Mouse (Mus musculus): Measurements from ENCODE around the gene Trim63.

Trim63 gene

DNA sequence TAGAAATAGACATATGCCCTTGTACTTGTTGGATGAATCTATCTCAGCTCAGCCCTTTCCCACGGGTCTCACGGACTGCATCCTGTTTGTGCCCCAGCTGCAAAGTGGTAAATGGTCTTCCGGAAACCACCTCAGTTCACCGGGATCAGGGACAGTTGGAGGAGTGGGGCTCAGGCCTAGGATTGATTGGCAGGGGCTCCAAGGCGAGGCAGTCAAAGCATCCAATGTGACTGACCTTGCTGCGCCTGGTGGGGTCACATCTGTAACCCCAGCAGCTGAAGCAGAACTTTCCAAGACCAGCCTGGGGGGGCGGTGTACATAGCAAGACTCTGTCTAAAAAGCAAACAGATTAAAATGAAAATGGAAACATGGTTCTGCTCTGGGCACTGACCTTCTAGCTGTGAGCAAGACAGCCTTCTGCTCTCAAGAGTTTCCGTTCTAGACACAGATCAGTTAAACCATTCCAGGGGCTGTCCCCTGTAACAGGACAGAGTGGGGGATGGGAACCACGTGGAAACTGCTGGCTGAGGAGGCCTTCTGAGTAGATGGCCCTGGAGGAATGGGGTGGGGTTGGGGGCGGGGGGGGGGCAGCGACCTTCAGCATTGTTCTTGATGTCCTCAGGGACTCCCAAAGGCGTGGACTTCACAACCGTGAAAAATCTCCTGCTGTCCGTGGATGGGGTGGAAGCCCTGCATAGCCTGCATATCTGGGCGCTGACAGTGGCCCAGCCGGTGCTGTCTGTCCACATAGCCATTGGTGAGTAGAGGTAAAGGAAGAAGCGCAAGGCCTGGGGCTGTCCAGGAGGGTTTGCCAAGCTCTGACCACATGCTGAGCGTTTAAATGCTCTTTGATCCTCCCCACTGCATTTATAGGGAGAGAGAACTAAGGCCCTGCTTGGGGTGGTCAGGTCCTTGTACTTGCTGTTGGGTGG is 36.7 kb downstream of the Trim63 start:
- Histone ChIP-seq H3K9me3 (ENCODE audit: low read length) (no peaks in the 10 kb centered on the region), H3K36me3 (ENCODE audit: insufficient read depth, low read length) (peaks cover 38% of the 10 kb centered on the region), H3K27me3 (ENCODE audit: insufficient read depth, low read length) (no peaks in the 10 kb centered on the region), H3K4me3 (replicated peaks; ENCODE audit: low read length) (peak overlapping the region; percentile 50), H3K4me1 (replicated peaks; ENCODE audit: low read depth, low read length) (peaks cover 71% of the 10 kb centered on the region)
- TF ChIP-seq NANOG (IDR thresholded peaks at IDR 0.05; ENCODE audit: borderline replicate concordance, low read length): no peak
- TF ChIP-seq POU5F1 (IDR thresholded peaks at IDR 0.05; ENCODE audit: borderline replicate concordance, low read length): no peak
- TF ChIP-seq CTCF (conservative IDR thresholded peaks at IDR 0.05; ENCODE audit: low read length): no peak

- H3K9me3 ChIP-seq (ENCODE audit: low read length): no peaks in the 10 kb centered on the region
- H3K4me1 ChIP-seq (replicated peaks; ENCODE audit: low read depth, low read length): peaks cover 76% of the 10 kb centered on the region
- no peak for TF ChIP-seq CTCF (conservative IDR thresholded peaks at IDR 0.05; ENCODE audit: low read length)
- TF ChIP-seq NANOG (IDR thresholded peaks at IDR 0.05; ENCODE audit: borderline replicate concordance, low read length): no peak
- TF ChIP-seq POU5F1 (IDR thresholded peaks at IDR 0.05; ENCODE audit: borderline replicate concordance, low read length): no peak
Observed at GRCm38 (mm10) chr4:134352261-134352707, 37.4 kb downstream of the Trim63 start.

GRCm38 (mm10) chr4:134352929-134353328 is 38.0 kb downstream of the Trim63 start:
- Histone ChIP-seq H3K27me3 (ENCODE audit: insufficient read depth, low read length) (peaks cover 3% of the 10 kb centered on the region; the same call in 1 of the 2 replicates), H3K36me3 (ENCODE audit: insufficient read depth, low read length) (peaks cover 29% of the 10 kb centered on the region)

More at GRCm38 (mm10) chr4:134352261-134352707, 37.4 kb downstream of the Trim63 start:
- H3K36me3 ChIP-seq (ENCODE audit: insufficient read depth, low read length): peaks cover 35% of the 10 kb centered on the region
- peak overlapping the region; percentile 50 for H3K4me3 ChIP-seq (replicated peaks; ENCODE audit: low read length)
- H3K27me3 ChIP-seq (ENCODE audit: insufficient read depth, low read length): peaks cover 3% of the 10 kb centered on the region; the same call in 1 of the 2 replicates

GRCm38 (mm10) chr4:134353527-134354409 is 38.8 kb downstream of the Trim63 start:
- Histone ChIP-seq H3K27me3 (ENCODE audit: insufficient read depth, low read length) (peaks cover 3% of the 10 kb centered on the region; the same call in 1 of the 2 replicates), H3K4me3 (replicated peaks; ENCODE audit: low read length) (no peak overlapping the region), H3K9me3 (ENCODE audit: low read length) (no peaks in the 10 kb centered on the region), H3K4me1 (replicated peaks; ENCODE audit: low read depth, low read length) (peaks cover 79% of the 10 kb centered on the region), H3K36me3 (ENCODE audit: insufficient read depth, low read length) (peaks cover 20% of the 10 kb centered on the region)
- TF ChIP-seq CTCF (conservative IDR thresholded peaks at IDR 0.05; ENCODE audit: low read length) (no peak), NANOG (IDR thresholded peaks at IDR 0.05; ENCODE audit: borderline replicate concordance, low read length) (no peak)

More at GRCm38 (mm10) chr4:134352929-134353328, 38.0 kb downstream of the Trim63 start:
- TF ChIP-seq POU5F1 (IDR thresholded peaks at IDR 0.05; ENCODE audit: borderline replicate concordance, low read length) (no peak), CTCF (conservative IDR thresholded peaks at IDR 0.05; ENCODE audit: low read length) (no peak), NANOG (IDR thresholded peaks at IDR 0.05; ENCODE audit: borderline replicate concordance, low read length) (no peak)
- Histone ChIP-seq H3K4me3 (replicated peaks; ENCODE audit: low read length) (no peak overlapping the region), H3K9me3 (ENCODE audit: low read length) (no peaks in the 10 kb centered on the region), H3K4me1 (replicated peaks; ENCODE audit: low read depth, low read length) (peaks cover 81% of the 10 kb centered on the region)

GRCm38 (mm10) chr4:134355841-134356452 is 41.0 kb downstream of the Trim63 start:
- Histone ChIP-seq H3K4me3 (replicated peaks; ENCODE audit: low read length) (peak overlapping the region; percentile 41), H3K36me3 (ENCODE audit: insufficient read depth, low read length) (peaks cover 14% of the 10 kb centered on the region; the same call in 1 of the 2 replicates), H3K9me3 (ENCODE audit: low read length) (no peaks in the 10 kb centered on the region), H3K27me3 (ENCODE audit: insufficient read depth, low read length) (peaks cover 3% of the 10 kb centered on the region; the same call in 1 of the 2 replicates), H3K4me1 (replicated peaks; ENCODE audit: low read depth, low read length) (peaks cover 64% of the 10 kb centered on the region)
- TF ChIP-seq POU5F1 (IDR thresholded peaks at IDR 0.05; ENCODE audit: borderline replicate concordance, low read length) (no peak), NANOG (IDR thresholded peaks at IDR 0.05; ENCODE audit: borderline replicate concordance, low read length) (no peak), CTCF (conservative IDR thresholded peaks at IDR 0.05; ENCODE audit: low read length) (no peak)

- Histone ChIP-seq H3K36me3 (ENCODE audit: insufficient read depth, low read length) (peaks cover 14% of the 10 kb centered on the region; the same call in 1 of the 2 replicates), H3K4me3 (replicated peaks; ENCODE audit: low read length) (peak overlapping the region; percentile 41; the same call in 1 of the 2 replicates), H3K27me3 (ENCODE audit: insufficient read depth, low read length) (peaks cover 3% of the 10 kb centered on the region; the same call in 1 of the 2 replicates), H3K4me1 (replicated peaks; ENCODE audit: low read depth, low read length) (peaks cover 57% of the 10 kb centered on the region), H3K9me3 (ENCODE audit: low read length) (no peaks in the 10 kb centered on the region)
- TF ChIP-seq CTCF (conservative IDR thresholded peaks at IDR 0.05; ENCODE audit: low read length): peak; percentile 99
- no peak for TF ChIP-seq POU5F1 (IDR thresholded peaks at IDR 0.05; ENCODE audit: borderline replicate concordance, low read length)
- TF ChIP-seq NANOG (IDR thresholded peaks at IDR 0.05; ENCODE audit: borderline replicate concordance, low read length): no peak
Observed at GRCm38 (mm10) chr4:134356591-134357460, 41.9 kb downstream of the Trim63 start.

GRCm38 (mm10) chr4:134357461-134357771 is 42.5 kb downstream of the Trim63 start:
- peaks cover 14% of the 10 kb centered on the region; the same call in 1 of the 2 replicates for H3K36me3 ChIP-seq (ENCODE audit: insufficient read depth, low read length)
- H3K4me1 ChIP-seq (replicated peaks; ENCODE audit: low read depth, low read length): peaks cover 57% of the 10 kb centered on the region
- H3K4me3 ChIP-seq (replicated peaks; ENCODE audit: low read length): peak overlapping the region; percentile 41; the same call in 1 of the 2 replicates
- peaks cover 3% of the 10 kb centered on the region; the same call in 1 of the 2 replicates for H3K27me3 ChIP-seq (ENCODE audit: insufficient read depth, low read length)
- TF ChIP-seq CTCF (conservative IDR thresholded peaks at IDR 0.05; ENCODE audit: low read length): no peak
- no peak for TF ChIP-seq NANOG (IDR thresholded peaks at IDR 0.05; ENCODE audit: borderline replicate concordance, low read length)
- no peak for TF ChIP-seq POU5F1 (IDR thresholded peaks at IDR 0.05; ENCODE audit: borderline replicate concordance, low read length)
- no peaks in the 10 kb centered on the region for H3K9me3 ChIP-seq (ENCODE audit: low read length)

Data from E14TG2a.4 (cell line).